Mouse (Mus musculus): ENCODE data around the gene Trim80.
"Not testable (repeated sequence)": the region's sequence is repeated elsewhere in the genome, so short reads cannot be mapped to it uniquely, and the experiment has no call there.

Gene Trim80

GRCm38 (mm10) chr11:115492387-115492786, 52.0 kb downstream of the Trim80 start:
- no peak for DNase-seq (ENCODE audit: low spot score in 2 of 2)

- not testable (repeated sequence) for DNase-seq (ENCODE audit: low spot score in 2 of 2)
Measured at GRCm38 (mm10) chr11:115496559-115496958, 56.2 kb downstream of the Trim80 start.

Data from cerebellum, postnatal 4 days (tissue).